Mouse (Mus musculus) megakaryocyte-erythroid progenitor cell, adult 5 weeks (primary cell): ENCODE results near the gene Spink8. TPM values are rescaled to one million over a fixed set of nuclear protein-coding genes. Genes with fewer than 3 reads are reported as not detected.

Experiments used
- polyA plus RNA-seq: library from polyadenylated mRNA; stranded (reverse); fragments of >175 nt; gene quantifications from 2 replicates; pipeline ENCODE4 v1.2.3, GENCODE M21; 2012

The Spink8 gene
- not detected in 2 replicates for polyA plus RNA-seq

GRCm38 (mm10) chr9:109811980-109812379 is at the start of gene Spink8:
Spink8 (plus strand) TSS chr9:109812280.

GRCm38 (mm10) chr9:109790570-109790969 is 21.5 kb upstream of the Spink8 start, which contains the start of gene Fbxw27:
Fbxw27 (minus strand) TSS chr9:109790670.

GRCm38 (mm10) chr9:109832391-109833087 is 20.5 kb downstream of the Spink8 start, which contains the start of gene Nme6:
Nme6 (plus strand) TSS chr9:109832749.

GRCm38 (mm10) chr9:109849312-109849758 is 37.3 kb downstream of the Spink8 start, which contains the start of gene Camp:
Camp (minus strand) TSS chr9:109849617.

GRCm38 (mm10) chr9:109874797-109875691 is 63.0 kb downstream of the Spink8 start, which contains the start of gene Cdc25a:
Cdc25a (plus strand) TSS chr9:109875579.

Other genes starting within 250 kb of the Spink8 start
- gene Fbxw15, start 244.0 kb upstream of the Spink8 start, polyA plus RNA-seq: not detected in 2 replicates
- not detected in 2 replicates for gene Fbxw24, start 186.2 kb upstream of the Spink8 start, polyA plus RNA-seq
- not detected in 2 replicates for gene Fbxw25, start 147.6 kb upstream of the Spink8 start, polyA plus RNA-seq
- gene Fbxw18, start 109.6 kb upstream of the Spink8 start, polyA plus RNA-seq: not detected in 2 replicates
- not detected in 2 replicates for gene Fbxw26, start 66.2 kb upstream of the Spink8 start, polyA plus RNA-seq
- gene Fbxw27, start 21.6 kb upstream of the Spink8 start, polyA plus RNA-seq: not detected in 2 replicates
- gene Nme6, start 20.5 kb downstream of the Spink8 start, polyA plus RNA-seq: 8.9 and 9.1 TPM in 2 replicates
- gene Camp, start 37.3 kb downstream of the Spink8 start, polyA plus RNA-seq: 615 and 782 TPM in 2 replicates
- gene Cdc25a, start 63.3 kb downstream of the Spink8 start, polyA plus RNA-seq: 67.9 and 84.1 TPM in 2 replicates
- gene Map4, start 119.2 kb downstream of the Spink8 start, polyA plus RNA-seq: 51.0 and 63.5 TPM in 2 replicates